2 mouse cellular contexts compared by ENCODE assay signal in genomic region chr11:53671414-53671813, GRCm38 (mm10).
A peak's percentile ranks its signal among the peaks of the same experiment; 100 is the strongest.
TF ChIP-seq lines count a peak whose summit lies in the region.

No protein-coding gene starts in this region.

TF ChIP-seq in CH12.LX, 34 proteins besides CTCF, POLR2A, EP300 and RAD21:
- TF ChIP-seq RCOR1 (conservative IDR thresholded peaks at IDR 0.05; ENCODE audit: low read depth, low read length) (no peak), BHLHE40 (IDR thresholded peaks at IDR 0.05; ENCODE audit: low read depth, low read length) (peak; percentile 57), TCF12 (IDR thresholded peaks at IDR 0.05; ENCODE audit: low read depth, low read length) (no peak), ZMIZ1 (IDR thresholded peaks at IDR 0.05; ENCODE audit: low read depth, low read length) (no peak), ZKSCAN1 (IDR thresholded peaks at IDR 0.05; ENCODE audit: borderline replicate concordance, low read depth, low read length) (no peak), MAFK (IDR thresholded peaks at IDR 0.05; ENCODE audit: insufficient replicate concordance, low read length) (no peak), E2F4 (IDR thresholded peaks at IDR 0.05; ENCODE audit: insufficient replicate concordance, low read depth, low read length) (no peak), ZNF384 (IDR thresholded peaks at IDR 0.05; ENCODE audit: low read depth, low read length) (no peak), USF2 (conservative IDR thresholded peaks at IDR 0.05; ENCODE audit: low read depth, low read length) (no peak), KAT2A (IDR thresholded peaks at IDR 0.05; ENCODE audit: insufficient replicate concordance, low read length) (no peak), IRF4 (IDR thresholded peaks at IDR 0.05; ENCODE audit: low read depth, low read length) (peak; percentile 53; the same call in 1 of the 2 replicates), JUN (IDR thresholded peaks at IDR 0.05; ENCODE audit: insufficient read depth, low read depth, low read length) (no peak), NELFE (IDR thresholded peaks at IDR 0.05; ENCODE audit: low read depth, low read length) (no peak), SIN3A (IDR thresholded peaks at IDR 0.05; ENCODE audit: low read length) (no peak), POLR2AphosphoS2 (IDR thresholded peaks at IDR 0.05; ENCODE audit: low read depth, low read length) (no peak), MEF2A (IDR thresholded peaks at IDR 0.05; ENCODE audit: borderline replicate concordance, low read depth, low read length) (peak; percentile 73; the same call in 1 of the 2 replicates), ETS1 (conservative IDR thresholded peaks at IDR 0.05; ENCODE audit: low read depth, low read length) (peak; percentile 72), CHD1 (IDR thresholded peaks at IDR 0.05; ENCODE audit: low read depth, low read length) (no peak), MAX (IDR thresholded peaks at IDR 0.05; ENCODE audit: low read length) (no peak), SMC3 (IDR thresholded peaks at IDR 0.05; ENCODE audit: low read depth, low read length) (peak; percentile 68), NRF1 (IDR thresholded peaks at IDR 0.05; ENCODE audit: low read depth, low read length) (no peak), ZC3H11A (IDR thresholded peaks at IDR 0.05; ENCODE audit: low read depth, low read length) (peak; percentile 39), GABPA (IDR thresholded peaks at IDR 0.05; ENCODE audit: insufficient replicate concordance, low read depth, low read length) (no peak), TBP (conservative IDR thresholded peaks at IDR 0.05; ENCODE audit: low read depth, low read length) (no peak), MAZ (IDR thresholded peaks at IDR 0.05; ENCODE audit: low read depth, low read length) (no peak), PAX5 (IDR thresholded peaks at IDR 0.05; ENCODE audit: low read length) (no peak), MYC (IDR thresholded peaks at IDR 0.05; ENCODE audit: low read depth, low read length) (no peak), JUND (conservative IDR thresholded peaks at IDR 0.05; ENCODE audit: low read depth, low read length) (0 out of 2 replicates have a peak, but pooled peaks have one; percentile 12), UBTF (IDR thresholded peaks at IDR 0.05; ENCODE audit: low read depth, low read length) (no peak), MXI1 (IDR thresholded peaks at IDR 0.05; ENCODE audit: low read depth, low read length) (no peak), USF1 (IDR thresholded peaks at IDR 0.05; ENCODE audit: low read depth, low read length) (peak; percentile 27), HCFC1 (IDR thresholded peaks at IDR 0.05; ENCODE audit: low read depth, low read length) (no peak), ELF1 (IDR thresholded peaks at IDR 0.05; ENCODE audit: low read depth, low read length) (no peak), CHD2 (IDR thresholded peaks at IDR 0.05; ENCODE audit: low read length) (no peak)

TF ChIP-seq in MEL, 35 proteins besides CTCF, POLR2A, EP300 and RAD21:
- TF ChIP-seq BHLHE40 (IDR thresholded peaks at IDR 0.05; ENCODE audit: borderline replicate concordance, low read depth, low read length) (no peak), ZMIZ1 (IDR thresholded peaks at IDR 0.05; ENCODE audit: low read depth, low read length) (no peak), ETS1 (IDR thresholded peaks at IDR 0.05; ENCODE audit: low read depth, low read length) (no peak)
